Comparison of ENCODE assay signal across 18 mouse cellular contexts in the genomic region with DNA sequence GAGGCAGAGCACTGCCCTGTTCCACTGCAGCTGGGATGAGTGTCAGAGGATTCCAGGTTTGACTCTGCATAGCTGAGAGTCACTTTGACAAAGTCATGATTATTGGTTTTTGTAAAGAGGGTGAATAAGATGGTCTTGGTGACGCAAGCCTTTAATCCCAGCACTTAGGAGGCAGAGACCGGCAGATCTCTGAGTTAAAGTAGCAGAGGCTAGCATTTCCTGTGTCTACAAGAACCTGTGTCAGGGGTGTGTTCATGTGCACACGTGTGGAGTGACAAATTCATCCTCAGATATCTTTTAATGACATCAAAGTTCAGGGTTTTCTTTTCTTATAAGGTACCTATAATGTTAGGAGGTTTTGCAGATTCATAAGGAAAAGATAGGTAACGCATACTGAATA. TPM values are rescaled to one million over a fixed set of nuclear protein-coding genes. Genes with fewer than 3 reads are reported as not detected.
DNase-seq lines count a peak whose midpoint lies in the region; ATAC-seq lines count a peak whose summit lies in the region.
"Had no signal": no experiment of that assay in that cellular context is flagged by ENCODE, and none has a peak within 500 bp of the region (broad histone marks: within the 10 kb centered on the region; RNA-seq: fewer than 3 reads in every experiment).

No protein-coding gene starts in this region.

- ATAC-seq in CD4-positive, CD25-positive, alpha-beta regulatory T cell, adult 4 months, result peak; percentile 50
- ATAC-seq: forebrain, embryonic 13.5 days; forebrain, embryonic 16.5 days; intestine, embryonic 16.5 days; Patski had no signal

- peak; percentile 43 for DNase-seq in CD4-positive helper T cell, adult 2 months (ENCODE audit: low read depth, low spot score)
- DNase-seq in induced T-regulatory cell, adult 2 months (ENCODE audit: low read depth), result peak; percentile 52
- DNase-seq in thymus, adult 18-20 months, result no peak
- DNase-seq in kidney, postnatal 10 days, result no peak
- DNase-seq in heart, postnatal 14 days, result no peak
- DNase-seq: adrenal gland, adult 8-10 months; adrenal gland, postnatal 25 days; cerebellum, adult 18-20 months; cerebellum, adult 9-10 months; cerebellum, postnatal 14 days; gastrocnemius, postnatal 10 days; gastrocnemius, postnatal 36 days; heart, adult 2 months had no signal

- intact Hi-C loops in heart, postnatal 14 days (cut with DNase I), result no loop called here

RNA-seq across cellular contexts. Expression of gene Elovl6, which starts 30.3 kb away (rescaled TPM):
- 10 to 100 TPM; 14.3 to 14.6 TPM for polyA plus RNA-seq in CD4-positive, CD25-positive, alpha-beta regulatory T cell, adult 4 months (2017; shearing (Covaris generic))
- 1 to 10 TPM; 1.9 to 2.6 TPM for total RNA-seq in heart, postnatal 14 days (2021)

Comparison
In these comparisons a context has a peak if more than half of its experiments do, and no peak if none do; other contexts are left out.
1. DNase-seq: peak in CD4-positive helper T cell, adult 2 months (single experiment) and induced T-regulatory cell, adult 2 months (single experiment); none in thymus, adult 18-20 months (0 of 2), kidney, postnatal 10 days (single experiment) and heart, postnatal 14 days (0 of 2).